Mouse (Mus musculus): ENCODE results near the gene P3h2.

P3h2 gene

GRCm38 (mm10) chr16:26070376-26070775, 35.2 kb downstream of the P3h2 start:
- DNase-seq (ENCODE audit: low read depth): no peak

- DNase-seq (ENCODE audit: low read depth): peak; percentile 82
These were observed 40.5 kb downstream of the P3h2 start for GRCm38 (mm10) chr16:26065060-26065459.

GRCm38 (mm10) chr16:26060239-26061085, 45.1 kb downstream of the P3h2 start:
- DNase-seq (ENCODE audit: low read depth): no peak

GRCm38 (mm10) chr16:26053631-26054030, 52.0 kb downstream of the P3h2 start:
- no peak for DNase-seq (ENCODE audit: low read depth)

- DNase-seq (ENCODE audit: low read depth): peak; percentile 8
These were observed 56.0 kb downstream of the P3h2 start for GRCm38 (mm10) chr16:26049393-26050087.

GRCm38 (mm10) chr16:26047870-26048269, 57.7 kb downstream of the P3h2 start:
- DNase-seq (ENCODE audit: low read depth): no peak

- DNase-seq (ENCODE audit: low read depth): no peak
These were observed 58.2 kb downstream of the P3h2 start for GRCm38 (mm10) chr16:26047396-26047795.

GRCm38 (mm10) chr16:26041929-26042303, 63.7 kb downstream of the P3h2 start:
- peak; percentile 42 for DNase-seq (ENCODE audit: low read depth)

- peak; percentile 83 for DNase-seq (ENCODE audit: low read depth)
These were observed 64.3 kb downstream of the P3h2 start for GRCm38 (mm10) chr16:26041021-26041928.

GRCm38 (mm10) chr16:26039320-26039719, 66.3 kb downstream of the P3h2 start:
- DNase-seq (ENCODE audit: low read depth): no peak

- DNase-seq (ENCODE audit: low read depth): no peak
These were observed 70.1 kb downstream of the P3h2 start for GRCm38 (mm10) chr16:26035525-26035924.

GRCm38 (mm10) chr16:26035079-26035478, 70.5 kb downstream of the P3h2 start:
- no peak for DNase-seq (ENCODE audit: low read depth)

GRCm38 (mm10) chr16:26029424-26030012, 76.1 kb downstream of the P3h2 start:
- no peak for DNase-seq (ENCODE audit: low read depth)

- DNase-seq (ENCODE audit: low read depth): no peak
These were observed 79.2 kb downstream of the P3h2 start for GRCm38 (mm10) chr16:26026416-26026815.

GRCm38 (mm10) chr16:26024543-26024942, 81.0 kb downstream of the P3h2 start:
- DNase-seq (ENCODE audit: low read depth): no peak

- DNase-seq (ENCODE audit: low read depth): peak; percentile 41
These were observed 82.2 kb downstream of the P3h2 start for GRCm38 (mm10) chr16:26023352-26023751.

- DNase-seq (ENCODE audit: low read depth): peak; percentile 45
These were observed 83.8 kb downstream of the P3h2 start for GRCm38 (mm10) chr16:26021759-26022158.

GRCm38 (mm10) chr16:26005811-26006210, 99.8 kb downstream of the P3h2 start:
- no peak for DNase-seq (ENCODE audit: low read depth)

- peak; percentile 80 for DNase-seq (ENCODE audit: low read depth)
These were observed 102.3 kb downstream of the P3h2 start for GRCm38 (mm10) chr16:26003261-26003660.

GRCm38 (mm10) chr16:26002848-26003247, 102.7 kb downstream of the P3h2 start:
- DNase-seq (ENCODE audit: low read depth): no peak

- DNase-seq (ENCODE audit: low read depth): no peak
These were observed 111.0 kb downstream of the P3h2 start for GRCm38 (mm10) chr16:25994605-25995004.

- DNase-seq (ENCODE audit: low read depth): no peak
These were observed 118.4 kb downstream of the P3h2 start for GRCm38 (mm10) chr16:25987221-25987620.
